ENCODE assay signal across 18 mouse cellular contexts in genomic region chr6:39013034-39013832, GRCm38 (mm10).
A peak's percentile ranks its signal among the peaks of the same experiment; 100 is the strongest.
DNase-seq lines count a peak whose midpoint lies in the region; ATAC-seq and TF ChIP-seq lines count a peak whose summit lies in the region.
"Had no signal": no experiment of that assay in that cellular context is flagged by ENCODE, and none has a peak within 500 bp of the region (broad histone marks: within the 10 kb centered on the region; RNA-seq: fewer than 3 reads in every experiment).

No protein-coding gene starts in this region.

- peak; percentile 93 for ATAC-seq in intestine, postnatal 0 days
- ATAC-seq in midbrain, embryonic 15.5 days (replicated peaks), result no peak
- no peak for ATAC-seq in forebrain, embryonic 13.5 days
- ATAC-seq: activated CD4-positive, CD25-positive, alpha-beta regulatory T cell, adult 4 months had no signal

- H3K4me3 ChIP-seq in layer of hippocampus, adult 2 months, result no peak overlapping the region
- H3K4me3 ChIP-seq in ES-Bruce4 (ENCODE audit: low read depth, low read length), result no peak overlapping the region
- H3K4me3 ChIP-seq in intestine, postnatal 0 days (ENCODE audit: low read depth, low read length), result no peak overlapping the region
- H3K4me3 ChIP-seq in midbrain, embryonic 15.5 days, result no peak overlapping the region
- H3K4me3 ChIP-seq in forebrain, embryonic 13.5 days, result no peak overlapping the region
- H3K4me3 ChIP-seq: embryonic facial prominence, embryonic 10.5 days; midbrain, embryonic 12.5 days; neural tube, embryonic 13.5 days had no signal

- intact Hi-C loops in left cerebral cortex, postnatal 25 days (cut with DNase I), result no loop called here

- H3K9me3 ChIP-seq in ES-Bruce4 (replicated peaks; ENCODE audit: control insufficient read depth, insufficient read depth, low read length, poor library complexity, severe bottlenecking), result peaks cover 3% of the 10 kb centered on the region; the same call in 1 of the 2 replicates
- 0 out of 2 replicates have a peak, but pooled peaks cover 5% of the 10 kb centered on the region for H3K9me3 ChIP-seq in intestine, postnatal 0 days (ENCODE audit: control insufficient read depth)
- H3K9me3 ChIP-seq in midbrain, embryonic 15.5 days, result no peaks in the 10 kb centered on the region
- H3K9me3 ChIP-seq in forebrain, embryonic 13.5 days (replicated peaks), result peaks cover 5% of the 10 kb centered on the region; the same call in 1 of the 2 replicates
- H3K9me3 ChIP-seq: embryonic facial prominence, embryonic 10.5 days had no signal

- H3K36me3 ChIP-seq in ES-Bruce4 (ENCODE audit: control insufficient read depth, insufficient read depth, low read length, poor library complexity, severe bottlenecking), result no peaks in the 10 kb centered on the region
- no peaks in the 10 kb centered on the region for H3K36me3 ChIP-seq in intestine, postnatal 0 days (ENCODE audit: control insufficient read depth, insufficient read depth)
- no peaks in the 10 kb centered on the region for H3K36me3 ChIP-seq in splenic B cell, adult 2 months (ENCODE audit: control insufficient read depth, insufficient read depth, low read length, poor library complexity, severe bottlenecking)
- H3K36me3 ChIP-seq in midbrain, embryonic 15.5 days (replicated peaks), result no peaks in the 10 kb centered on the region
- H3K36me3 ChIP-seq in forebrain, embryonic 13.5 days (ENCODE audit: poor library complexity, severe bottlenecking), result no peaks in the 10 kb centered on the region
- H3K36me3 ChIP-seq: embryonic facial prominence, embryonic 10.5 days; midbrain, embryonic 12.5 days; neural tube, embryonic 13.5 days had no signal

- H3K9ac ChIP-seq in ES-Bruce4 (ENCODE audit: low read depth, poor library complexity, severe bottlenecking), result no peak overlapping the region
- no peak overlapping the region for H3K9ac ChIP-seq in intestine, postnatal 0 days (ENCODE audit: low read depth, low read length)
- no peak overlapping the region for H3K9ac ChIP-seq in midbrain, embryonic 15.5 days
- H3K9ac ChIP-seq in forebrain, embryonic 13.5 days, result no peak overlapping the region
- H3K9ac ChIP-seq: midbrain, embryonic 12.5 days; neural tube, embryonic 13.5 days had no signal

- TF ChIP-seq EP300 in ES-Bruce4 (IDR thresholded peaks at IDR 0.05; ENCODE audit: insufficient read depth, low read depth, low read length), result no peak

- WGBS in intestine, postnatal 0 days, result 53% methylated on average over 10 of the region's 10 CpGs
- WGBS in midbrain, embryonic 15.5 days, result 89% methylated on average over 10 of the region's 10 CpGs
- WGBS in forebrain, embryonic 13.5 days, result 86% methylated on average over 10 of the region's 10 CpGs

- TF ChIP-seq POLR2A in ES-Bruce4 (IDR thresholded peaks at IDR 0.05; ENCODE audit: insufficient read depth, low read length), result no peak

- H3K4me1 ChIP-seq in ES-Bruce4 (ENCODE audit: control insufficient read depth, insufficient read depth, low read length), result no peaks in the 10 kb centered on the region
- no peaks in the 10 kb centered on the region for H3K4me1 ChIP-seq in intestine, postnatal 0 days (replicated peaks; ENCODE audit: control insufficient read depth, insufficient read depth, low read length)
- no peaks in the 10 kb centered on the region for H3K4me1 ChIP-seq in midbrain, embryonic 15.5 days
- H3K4me1 ChIP-seq in forebrain, embryonic 13.5 days, result no peaks in the 10 kb centered on the region
- H3K4me1 ChIP-seq: embryonic facial prominence, embryonic 10.5 days; midbrain, embryonic 12.5 days; neural tube, embryonic 13.5 days had no signal

- no peak overlapping the region for H3K4me2 ChIP-seq in intestine, postnatal 0 days (replicated peaks; ENCODE audit: low read depth)
- H3K4me2 ChIP-seq in midbrain, embryonic 15.5 days, result no peak overlapping the region
- no peak overlapping the region for H3K4me2 ChIP-seq in forebrain, embryonic 13.5 days
- H3K4me2 ChIP-seq: midbrain, embryonic 12.5 days; neural tube, embryonic 13.5 days had no signal

- H3K27ac ChIP-seq in layer of hippocampus, adult 2 months, result no peak overlapping the region
- H3K27ac ChIP-seq in ES-Bruce4 (ENCODE audit: insufficient read depth, low read length), result no peak overlapping the region
- H3K27ac ChIP-seq in intestine, postnatal 0 days (ENCODE audit: low read depth, low read length), result no peak overlapping the region
- no peak overlapping the region for H3K27ac ChIP-seq in midbrain, embryonic 15.5 days
- H3K27ac ChIP-seq in forebrain, embryonic 13.5 days, result no peak overlapping the region
- H3K27ac ChIP-seq: embryonic facial prominence, embryonic 10.5 days; midbrain, embryonic 12.5 days; neural tube, embryonic 13.5 days had no signal

- peak; percentile 38 for TF ChIP-seq CTCF in layer of hippocampus, adult 2 months (conservative IDR thresholded peaks at IDR 0.05)
- TF ChIP-seq CTCF in ES-Bruce4 (IDR thresholded peaks at IDR 0.05; ENCODE audit: low read depth, low read length), result peak; percentile 35
- TF ChIP-seq CTCF in intestine, postnatal 0 days (IDR thresholded peaks at IDR 0.05; ENCODE audit: low read depth), result peak; percentile 39; the same call in 1 of the 2 replicates

- H3K27me3 ChIP-seq in ES-Bruce4 (ENCODE audit: control insufficient read depth, insufficient read depth, low read length, poor library complexity, severe bottlenecking), result no peaks in the 10 kb centered on the region
- H3K27me3 ChIP-seq in intestine, postnatal 0 days (replicated peaks; ENCODE audit: control insufficient read depth, insufficient read depth, low read length), result no peaks in the 10 kb centered on the region
- no peaks in the 10 kb centered on the region for H3K27me3 ChIP-seq in splenic B cell, adult 2 months (ENCODE audit: control insufficient read depth, insufficient read depth, low read length, poor library complexity, severe bottlenecking)
- no peaks in the 10 kb centered on the region for H3K27me3 ChIP-seq in midbrain, embryonic 15.5 days (replicated peaks)
- no peaks in the 10 kb centered on the region for H3K27me3 ChIP-seq in forebrain, embryonic 13.5 days
- H3K27me3 ChIP-seq: midbrain, embryonic 12.5 days; neural tube, embryonic 13.5 days had no signal

- no peak for DNase-seq in layer of hippocampus, adult 2 months (ENCODE audit: low spot score in 2 of 2)
- no peak for DNase-seq in layer of hippocampus, adult 9-10 months (ENCODE audit: low spot score)
- DNase-seq in splenic B cell, adult 2 months (ENCODE audit: low read depth, low spot score), result peak; percentile 12
- no peak for DNase-seq in left cerebral cortex, postnatal 25 days (ENCODE audit: low spot score in 2 of 2)
- DNase-seq: cerebellum, postnatal 10 days; heart, adult 11 months; heart, postnatal 14 days; lung, postnatal 14 days; retina, postnatal 1 day; thymus, postnatal 25 days had no signal
